Mouse (Mus musculus): ENCODE measurements around the gene Grhl3. TPM values are rescaled to one million over a fixed set of nuclear protein-coding genes. Genes with fewer than 3 reads are reported as not detected.

Gene Grhl3
- polyA plus RNA-seq, 1 experiment from 2014 or later = 3.2 TPM

DNA sequence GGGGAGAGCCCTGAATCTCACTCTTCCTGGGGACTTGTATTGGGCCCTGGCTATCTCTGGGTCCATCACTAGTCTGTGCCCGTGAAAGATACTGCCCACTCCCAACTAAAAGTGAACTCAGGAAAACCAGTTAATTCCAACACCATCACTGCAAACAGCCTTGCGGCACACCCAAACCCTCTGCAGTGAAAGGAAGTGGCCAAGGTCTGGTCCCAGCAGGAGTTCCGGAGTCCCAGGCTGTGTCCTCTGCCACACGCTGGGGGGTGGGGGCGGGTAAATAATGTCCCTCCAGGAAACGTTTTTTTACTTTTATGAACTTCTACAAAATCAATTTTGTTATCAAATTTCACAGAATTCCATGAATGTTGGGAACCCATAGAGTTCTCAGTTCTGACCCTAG, 6.3 kb upstream of the Grhl3 start:
- WGBS = 58% methylated on average over 6 of the region's 6 CpGs
- Histone ChIP-seq H3K4me2 (no peak overlapping the region), H3K9me3 (ENCODE audit: control insufficient read depth, low read length) (no peaks in the 10 kb centered on the region), H3K9ac (ENCODE audit: low read length) (no peak overlapping the region), H3K27ac (ENCODE audit: low read depth, low read length) (no peak overlapping the region), H3K27me3 (ENCODE audit: control insufficient read depth, insufficient read depth, low read length) (peaks cover 4% of the 10 kb centered on the region; the same call in 1 of the 2 replicates), H3K36me3 (ENCODE audit: control insufficient read depth, insufficient read depth, low read length) (no peaks in the 10 kb centered on the region), H3K4me1 (ENCODE audit: control insufficient read depth, insufficient read depth, low read length) (no peaks in the 10 kb centered on the region), H3K4me3 (ENCODE audit: low read depth, low read length) (no peak overlapping the region)
- DNase-seq (ENCODE audit: low spot score, missing footprints) (no peak), ATAC-seq (ENCODE audit: low FRiP score) (no peak)

DNA sequence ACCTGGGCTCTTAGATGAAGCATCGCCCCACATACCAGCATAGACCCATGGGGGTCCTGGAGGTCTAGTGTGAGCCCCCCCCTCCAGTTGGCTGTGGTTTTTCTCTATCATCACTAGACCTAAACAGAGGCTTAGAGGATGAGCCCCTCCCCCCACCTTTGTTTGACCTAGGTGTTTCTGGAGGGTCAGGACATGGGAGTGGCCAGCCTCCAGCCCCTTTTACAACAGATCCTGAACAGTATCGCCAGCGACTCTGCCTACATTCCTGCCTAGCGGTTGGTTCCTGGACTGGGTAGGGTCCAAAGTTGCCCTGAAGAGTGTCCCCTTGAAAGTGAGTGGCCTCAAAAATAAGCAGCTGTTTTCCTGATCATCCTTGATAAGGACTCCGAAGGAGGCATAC, 5.1 kb upstream of the Grhl3 start:
- ATAC-seq (ENCODE audit: low FRiP score) (no peak), DNase-seq (ENCODE audit: low spot score, missing footprints) (no peak)
- H3K4me3 ChIP-seq (ENCODE audit: low read depth, low read length) = no peak overlapping the region
- no peak overlapping the region for H3K4me2 ChIP-seq
- H3K36me3 ChIP-seq (ENCODE audit: control insufficient read depth, insufficient read depth, low read length) = no peaks in the 10 kb centered on the region
- no peak overlapping the region for H3K9ac ChIP-seq (ENCODE audit: low read length)
- H3K9me3 ChIP-seq (ENCODE audit: control insufficient read depth, low read length) = no peaks in the 10 kb centered on the region
- 87% methylated on average over 5 of the region's 5 CpGs for WGBS
- H3K27me3 ChIP-seq (ENCODE audit: control insufficient read depth, insufficient read depth, low read length) = peaks cover 11% of the 10 kb centered on the region
- peaks cover under 1% of the 10 kb centered on the region; the same call in 1 of the 2 replicates for H3K4me1 ChIP-seq (ENCODE audit: control insufficient read depth, insufficient read depth, low read length)
- no peak overlapping the region for H3K27ac ChIP-seq (ENCODE audit: low read depth, low read length)

DNA sequence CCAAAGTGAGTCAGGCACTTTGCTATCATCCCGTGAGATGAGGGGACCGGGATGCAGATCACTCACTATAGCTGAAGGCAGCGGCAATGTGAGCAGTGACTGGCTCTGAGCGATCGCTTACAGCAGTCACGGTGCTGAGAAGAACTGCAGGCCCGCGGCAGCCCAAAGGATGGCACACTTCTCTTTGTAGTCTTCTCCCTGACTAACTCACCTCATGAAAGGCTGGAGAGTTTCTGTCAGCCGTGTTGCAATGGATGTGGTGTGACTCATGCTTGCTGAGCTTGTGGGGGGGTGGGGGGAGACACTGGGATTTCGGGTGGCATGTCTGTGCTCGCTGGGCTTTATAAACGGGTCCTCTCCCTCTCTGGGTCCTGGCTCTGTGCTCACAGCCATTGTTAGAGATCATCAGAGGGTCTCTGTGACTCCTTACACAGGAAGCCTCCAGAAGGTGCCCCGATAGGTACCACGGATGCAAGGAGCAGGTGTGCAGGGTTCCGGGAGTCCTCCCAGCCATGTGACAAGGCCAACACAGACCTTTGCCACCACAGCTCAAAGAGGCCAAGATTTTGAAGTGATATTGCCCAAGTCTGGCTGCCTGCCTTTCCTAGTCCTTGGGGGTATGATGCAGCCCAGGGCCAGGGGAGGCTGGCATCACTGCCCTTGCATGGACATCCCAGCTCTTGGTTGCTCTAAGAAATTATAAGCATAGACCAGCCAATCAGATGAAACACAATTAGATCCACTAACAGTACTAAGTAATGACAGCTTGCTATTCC, 2.1 kb upstream of the Grhl3 start:
- H3K4me1 ChIP-seq (ENCODE audit: control insufficient read depth, insufficient read depth, low read length) = peaks cover 4% of the 10 kb centered on the region; the same call in 1 of the 2 replicates
- ATAC-seq (ENCODE audit: low FRiP score) (no peak), DNase-seq (ENCODE audit: low spot score, missing footprints) (no peak)
- WGBS = 69% methylated on average over 15 of the region's 15 CpGs
- no peaks in the 10 kb centered on the region for H3K36me3 ChIP-seq (ENCODE audit: control insufficient read depth, insufficient read depth, low read length)
- no peak overlapping the region for H3K4me2 ChIP-seq
- no peaks in the 10 kb centered on the region for H3K9me3 ChIP-seq (ENCODE audit: control insufficient read depth, low read length)
- H3K9ac ChIP-seq (ENCODE audit: low read length) = no peak overlapping the region
- H3K4me3 ChIP-seq (ENCODE audit: low read depth, low read length) = no peak overlapping the region
- H3K27me3 ChIP-seq (ENCODE audit: control insufficient read depth, insufficient read depth, low read length) = peaks cover 35% of the 10 kb centered on the region
- H3K27ac ChIP-seq (ENCODE audit: low read depth, low read length) = no peak overlapping the region

DNA sequence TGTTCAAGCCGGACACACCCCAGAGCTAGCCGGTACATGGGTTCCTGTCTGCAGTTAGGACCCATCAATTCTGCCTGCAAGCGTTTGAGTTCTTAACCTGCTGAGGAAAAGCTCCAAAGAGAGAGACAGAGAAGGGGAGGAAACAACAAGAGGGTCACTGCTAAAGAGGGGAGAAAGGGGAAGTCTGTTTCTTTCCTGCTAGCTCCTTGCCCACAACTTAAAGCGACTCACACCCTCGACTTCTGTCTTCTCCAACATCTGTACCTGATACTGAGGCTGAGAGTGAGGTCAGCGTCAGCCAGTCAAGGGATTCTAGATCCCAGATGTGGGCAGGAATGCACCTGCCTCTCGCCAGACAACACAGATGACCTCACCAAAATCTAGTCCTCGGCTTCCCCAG, 1.2 kb downstream of the Grhl3 start:
- ATAC-seq (ENCODE audit: low FRiP score) = no peak
- Histone ChIP-seq H3K4me1 (ENCODE audit: control insufficient read depth, insufficient read depth, low read length) (peaks cover 19% of the 10 kb centered on the region), H3K36me3 (ENCODE audit: control insufficient read depth, insufficient read depth, low read length) (no peaks in the 10 kb centered on the region), H3K9ac (ENCODE audit: low read length) (no peak overlapping the region), H3K27me3 (ENCODE audit: control insufficient read depth, insufficient read depth, low read length) (peaks cover 50% of the 10 kb centered on the region), H3K9me3 (ENCODE audit: control insufficient read depth, low read length) (no peaks in the 10 kb centered on the region), H3K4me3 (ENCODE audit: low read depth, low read length) (no peak overlapping the region), H3K27ac (ENCODE audit: low read depth, low read length) (no peak overlapping the region), H3K4me2 (no peak overlapping the region)
- no peak for DNase-seq (ENCODE audit: low spot score, missing footprints)
- 35% methylated on average over 8 of the region's 8 CpGs for WGBS

DNA sequence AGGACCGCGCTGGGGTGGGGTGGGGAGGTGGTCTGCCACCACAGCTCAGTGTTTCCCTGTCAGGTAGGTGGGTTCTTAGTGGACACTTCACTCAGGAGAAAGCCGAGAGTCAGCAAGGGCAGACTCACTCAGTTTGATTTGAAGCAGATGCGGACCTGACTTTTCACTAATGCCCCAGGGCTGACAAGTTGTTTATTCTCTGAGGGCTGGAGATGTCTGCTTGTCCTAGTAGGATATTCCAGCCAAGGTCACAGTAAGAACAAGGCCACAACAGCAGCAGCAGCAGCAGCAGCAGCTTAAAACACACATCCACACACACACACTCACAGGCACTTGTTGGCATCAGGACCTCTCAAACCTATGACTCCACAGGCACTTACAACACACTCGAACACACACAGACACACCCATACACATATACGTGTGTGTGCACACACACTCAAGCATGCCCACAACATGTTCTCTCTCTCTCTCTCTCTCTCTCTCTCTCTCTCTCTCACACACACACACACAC, 2.3 kb downstream of the Grhl3 start:
- no peak overlapping the region for H3K4me3 ChIP-seq (ENCODE audit: low read depth, low read length)
- no peak overlapping the region for H3K27ac ChIP-seq (ENCODE audit: low read depth, low read length)
- no peak for DNase-seq (ENCODE audit: low spot score, missing footprints)
- H3K27me3 ChIP-seq (ENCODE audit: control insufficient read depth, insufficient read depth, low read length) = peaks cover 50% of the 10 kb centered on the region
- no peaks in the 10 kb centered on the region for H3K9me3 ChIP-seq (ENCODE audit: control insufficient read depth, low read length)
- no peak overlapping the region for H3K9ac ChIP-seq (ENCODE audit: low read length)
- H3K36me3 ChIP-seq (ENCODE audit: control insufficient read depth, insufficient read depth, low read length) = no peaks in the 10 kb centered on the region
- no peak for ATAC-seq (ENCODE audit: low FRiP score)
- 61% methylated on average over 6 of the region's 6 CpGs for WGBS
- H3K4me2 ChIP-seq = no peak overlapping the region
- peaks cover 19% of the 10 kb centered on the region for H3K4me1 ChIP-seq (ENCODE audit: control insufficient read depth, insufficient read depth, low read length)

DNA sequence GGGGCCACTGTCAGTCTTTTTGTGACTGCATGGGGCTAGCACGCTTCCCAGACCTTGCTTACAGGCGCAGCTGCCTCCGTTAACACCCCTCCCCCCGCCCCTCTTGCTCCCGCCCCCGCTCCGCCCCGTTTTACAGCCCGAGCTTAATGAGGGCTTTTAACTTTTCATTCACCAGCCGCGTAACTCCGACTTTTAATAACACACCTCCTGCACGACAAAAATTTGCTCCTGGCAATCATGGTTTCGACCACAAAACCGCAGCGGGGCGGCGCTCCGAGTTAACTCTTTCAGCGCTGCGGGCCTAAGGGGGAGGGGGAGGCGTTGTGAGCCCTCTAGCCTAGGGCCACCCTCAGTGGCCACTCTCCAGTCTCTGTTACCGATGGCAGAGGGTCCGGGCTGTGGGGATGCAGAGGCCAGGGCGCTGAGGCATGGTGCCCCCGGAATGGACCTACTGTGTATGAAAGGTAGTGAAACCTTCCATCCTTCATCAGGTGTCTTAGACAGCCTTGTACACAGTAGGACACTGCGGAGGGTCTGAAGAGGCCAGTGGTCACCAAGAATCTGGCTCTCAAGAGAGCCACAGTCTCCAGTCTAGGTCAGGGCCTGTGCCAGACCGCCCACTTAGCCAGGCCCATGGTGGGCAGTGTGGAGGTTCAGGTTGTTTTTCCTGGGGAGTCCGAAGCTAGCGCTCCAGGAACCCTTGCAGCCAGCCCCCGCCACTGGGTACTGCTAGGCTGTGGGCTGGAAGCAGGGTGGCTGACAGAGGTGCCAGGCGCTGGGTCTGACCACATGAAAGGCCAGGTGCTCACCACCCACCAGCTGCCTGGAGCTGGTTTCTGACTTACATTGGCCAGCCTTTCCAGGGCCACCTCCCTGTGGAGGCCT, 3.0 kb downstream of the Grhl3 start:
- ATAC-seq (ENCODE audit: low FRiP score) = peak; percentile 59
- peak overlapping the region; percentile 49 for H3K4me2 ChIP-seq
- H3K27me3 ChIP-seq (ENCODE audit: control insufficient read depth, insufficient read depth, low read length) = peaks cover 50% of the 10 kb centered on the region
- no peak overlapping the region for H3K27ac ChIP-seq (ENCODE audit: low read depth, low read length)
- DNase-seq (ENCODE audit: low spot score, missing footprints) = peak; percentile 94
- peak overlapping the region; percentile 28 for H3K9ac ChIP-seq (ENCODE audit: low read length)
- WGBS = 11% methylated on average over 32 of the region's 32 CpGs
- no peaks in the 10 kb centered on the region for H3K36me3 ChIP-seq (ENCODE audit: control insufficient read depth, insufficient read depth, low read length)
- peaks cover 19% of the 10 kb centered on the region for H3K4me1 ChIP-seq (ENCODE audit: control insufficient read depth, insufficient read depth, low read length)
- peak overlapping the region; percentile 35 for H3K4me3 ChIP-seq (ENCODE audit: low read depth, low read length)
- H3K9me3 ChIP-seq (ENCODE audit: control insufficient read depth, low read length) = no peaks in the 10 kb centered on the region

DNA sequence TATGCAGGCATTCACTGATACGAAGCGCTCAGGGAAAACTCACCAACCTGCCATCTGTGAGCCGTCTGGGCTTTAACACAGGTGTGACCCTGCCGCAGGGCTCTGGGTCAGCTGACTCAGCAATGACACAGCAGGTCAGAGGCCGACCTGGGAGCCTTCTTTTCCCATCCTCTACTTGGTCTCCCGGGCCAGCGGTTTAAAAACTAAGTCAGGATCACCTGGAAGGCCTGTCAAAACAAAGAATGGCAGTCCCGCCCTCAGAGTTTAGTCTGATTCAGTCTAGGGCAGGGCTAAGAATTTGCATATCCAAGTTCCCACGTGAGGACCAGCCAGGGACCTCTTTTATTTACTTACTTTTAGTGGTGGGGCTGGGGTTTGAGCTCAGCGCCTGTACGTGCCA, 4.2 kb downstream of the Grhl3 start:
- 13% methylated on average over 11 of the region's 11 CpGs for WGBS
- DNase-seq (ENCODE audit: low spot score, missing footprints) (no peak), ATAC-seq (ENCODE audit: low FRiP score) (no peak)
- Histone ChIP-seq H3K4me3 (ENCODE audit: low read depth, low read length) (no peak overlapping the region), H3K27ac (ENCODE audit: low read depth, low read length) (no peak overlapping the region), H3K9me3 (ENCODE audit: control insufficient read depth, low read length) (no peaks in the 10 kb centered on the region), H3K9ac (ENCODE audit: low read length) (no peak overlapping the region), H3K4me1 (ENCODE audit: control insufficient read depth, insufficient read depth, low read length) (peaks cover 19% of the 10 kb centered on the region), H3K36me3 (ENCODE audit: control insufficient read depth, insufficient read depth, low read length) (no peaks in the 10 kb centered on the region), H3K4me2 (no peak overlapping the region), H3K27me3 (ENCODE audit: control insufficient read depth, insufficient read depth, low read length) (peaks cover 42% of the 10 kb centered on the region)

DNA sequence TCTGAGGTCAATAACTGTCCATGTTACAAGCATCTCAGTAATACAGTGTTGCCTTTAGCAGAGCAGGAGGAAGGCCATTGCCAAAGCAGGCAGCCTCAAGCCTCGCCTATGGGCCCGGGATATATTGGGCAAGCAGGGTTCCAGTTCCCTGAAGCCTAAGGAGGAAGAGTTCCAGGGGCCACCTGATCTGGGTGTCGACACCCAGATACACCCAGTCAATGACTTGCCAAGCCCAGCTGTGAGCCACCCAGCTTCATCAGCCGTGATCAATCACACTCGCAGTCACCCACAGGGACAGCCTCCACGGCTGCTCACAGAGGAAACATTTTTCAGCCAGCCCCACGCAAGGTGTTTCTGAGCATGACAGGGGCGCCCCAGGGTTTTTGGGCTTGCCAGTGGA, 5.9 kb downstream of the Grhl3 start:
- Histone ChIP-seq H3K9ac (ENCODE audit: low read length) (no peak overlapping the region), H3K36me3 (ENCODE audit: control insufficient read depth, insufficient read depth, low read length) (no peaks in the 10 kb centered on the region), H3K4me1 (ENCODE audit: control insufficient read depth, insufficient read depth, low read length) (peaks cover 16% of the 10 kb centered on the region), H3K4me3 (ENCODE audit: low read depth, low read length) (no peak overlapping the region), H3K27me3 (ENCODE audit: control insufficient read depth, insufficient read depth, low read length) (peaks cover 33% of the 10 kb centered on the region), H3K27ac (ENCODE audit: low read depth, low read length) (no peak overlapping the region), H3K4me2 (no peak overlapping the region), H3K9me3 (ENCODE audit: control insufficient read depth, low read length) (no peaks in the 10 kb centered on the region)
- no peak for DNase-seq (ENCODE audit: low spot score, missing footprints)
- 75% methylated on average over 8 of the region's 8 CpGs for WGBS
- no peak for ATAC-seq (ENCODE audit: low FRiP score)

DNA sequence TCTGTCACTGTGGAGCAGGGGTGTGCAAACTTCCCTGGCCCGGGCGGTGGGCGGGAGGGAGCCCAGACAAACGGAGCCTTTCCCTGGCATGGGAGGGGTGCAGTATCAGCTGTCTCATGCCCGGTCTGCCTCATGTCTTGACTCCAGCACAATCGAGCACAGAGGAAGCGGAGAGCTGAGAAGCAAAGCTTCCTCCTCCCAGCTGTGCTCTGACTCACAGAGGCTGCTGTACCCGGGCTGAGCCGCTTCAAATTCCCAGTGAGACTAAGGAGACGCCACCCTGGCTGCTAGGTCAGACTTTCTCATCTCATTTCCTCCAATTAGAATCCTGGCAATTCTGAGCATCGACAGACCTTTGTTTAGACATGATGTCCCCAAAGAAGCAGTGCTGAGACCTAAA, 6.4 kb downstream of the Grhl3 start:
- H3K9ac ChIP-seq (ENCODE audit: low read length) = 0 out of 2 replicates have a peak overlapping the region, but pooled peaks have one; percentile 5
- 47% methylated on average over 11 of the region's 11 CpGs for WGBS
- peaks cover 29% of the 10 kb centered on the region for H3K27me3 ChIP-seq (ENCODE audit: control insufficient read depth, insufficient read depth, low read length)
- no peak overlapping the region for H3K4me2 ChIP-seq
- H3K36me3 ChIP-seq (ENCODE audit: control insufficient read depth, insufficient read depth, low read length) = no peaks in the 10 kb centered on the region
- H3K9me3 ChIP-seq (ENCODE audit: control insufficient read depth, low read length) = no peaks in the 10 kb centered on the region
- no peak for DNase-seq (ENCODE audit: low spot score, missing footprints)
- H3K27ac ChIP-seq (ENCODE audit: low read depth, low read length) = no peak overlapping the region
- H3K4me3 ChIP-seq (ENCODE audit: low read depth, low read length) = no peak overlapping the region
- no peak for ATAC-seq (ENCODE audit: low FRiP score)
- peaks cover 16% of the 10 kb centered on the region for H3K4me1 ChIP-seq (ENCODE audit: control insufficient read depth, insufficient read depth, low read length)

Data from midbrain, embryonic 11.5 days (tissue).